Mouse (Mus musculus) embryonic fibroblast, embryonic 13.5 days (primary cell): ENCODE results near the gene Wiz. TPM values are rescaled to one million over a fixed set of nuclear protein-coding genes. Genes with fewer than 3 reads are reported as not detected.

Experiments used
- H3K27ac ChIP-seq: 2 replicates; pipeline ENCODE4 v1.5.1; 2012; ENCODE audit warnings: low read length, control low read depth, inconsistent platforms; ENCODE audit not compliant: insufficient read depth
- H3K4me1 ChIP-seq: 2 replicates; pipeline ENCODE4 v1.6.1; 2011; ENCODE audit warnings: low read length; ENCODE audit not compliant: control insufficient read depth, insufficient read depth
- H3K4me3 ChIP-seq: 2 replicates; pipeline ENCODE4 v1.5.1; 2011; ENCODE audit warnings: mild to moderate bottlenecking, control low read depth, low read length; ENCODE audit not compliant: insufficient read depth
- CTCF ChIP-seq: IDR thresholded peaks from 2 replicates; pipeline ENCODE4 v1.5.1; 2011; ENCODE audit warnings: mild to moderate bottlenecking, control low read depth, low read length, moderate library complexity, borderline replicate concordance; ENCODE audit not compliant: insufficient read depth
- POLR2A ChIP-seq: IDR thresholded peaks from 2 replicates; pipeline ENCODE4 v1.6.1; 2011; ENCODE audit warnings: low read depth, mild to moderate bottlenecking, control low read depth, low read length, moderate library complexity
- polyA plus RNA-seq: library from polyadenylated mRNA; stranded (reverse); fragments of >200 nt; gene quantifications from 2 replicates; pipeline ENCODE4 v1.2.4, GENCODE M21; 2011; ENCODE audit warnings: low read depth; ENCODE audit not compliant: missing spikeins, insufficient read length

The Wiz gene
- polyA plus RNA-seq, 1 experiment: 26.1 TPM

- no peak overlapping the region for H3K27ac ChIP-seq
- no peak for TF ChIP-seq POLR2A
Observed at GRCm38 (mm10) chr17:32353696-32354095, 35.5 kb downstream of the Wiz start.

GRCm38 (mm10) chr17:32351726-32352125 lies 37.5 kb downstream of the Wiz start:
- Histone ChIP-seq H3K27ac (no peak overlapping the region), H3K4me1 (peaks cover 1% of the 10 kb centered on the region; the same call in 1 of the 2 replicates), H3K4me3 (no peak overlapping the region)
- TF ChIP-seq POLR2A: no peak
- TF ChIP-seq CTCF: no peak

More at GRCm38 (mm10) chr17:32353696-32354095, 35.5 kb downstream of the Wiz start:
- Histone ChIP-seq H3K4me1 (no peaks in the 10 kb centered on the region; the same call in 1 of the 2 replicates), H3K4me3 (no peak overlapping the region)

- peaks cover 1% of the 10 kb centered on the region; the same call in 1 of the 2 replicates for H3K4me1 ChIP-seq
- TF ChIP-seq CTCF (no peak), POLR2A (no peak)
- no peak overlapping the region for H3K4me3 ChIP-seq
- H3K27ac ChIP-seq: no peak overlapping the region
Observed at GRCm38 (mm10) chr17:32351269-32351668, 38.0 kb downstream of the Wiz start.

- H3K4me1 ChIP-seq: peaks cover 1% of the 10 kb centered on the region; the same call in 1 of the 2 replicates
- TF ChIP-seq POLR2A (peak; percentile 97), CTCF (no peak)
- H3K27ac ChIP-seq: 0 out of 2 replicates have a peak within 1 kb of the TSS, but pooled peaks have one; percentile 1
- peak within 1 kb of the TSS; percentile 63 for H3K4me3 ChIP-seq
Observed at GRCm38 (mm10) chr17:32350382-32350983, 38.8 kb downstream of the Wiz start, which contains the start of gene Akap8l. TSS of gene Akap8l (minus strand) at chr17:32350607.

GRCm38 (mm10) chr17:32349851-32350381 lies 39.3 kb downstream of the Wiz start:
- Histone ChIP-seq H3K27ac (0 out of 2 replicates have a peak overlapping the region, but pooled peaks have one; percentile 1), H3K4me3 (peak overlapping the region; percentile 63), H3K4me1 (peaks cover 1% of the 10 kb centered on the region; the same call in 1 of the 2 replicates)
- TF ChIP-seq CTCF: no peak

GRCm38 (mm10) chr17:32349037-32349732 lies 40.1 kb downstream of the Wiz start:
- TF ChIP-seq POLR2A: no peak
- TF ChIP-seq CTCF: peak; percentile 64
- Histone ChIP-seq H3K4me3 (peak overlapping the region; percentile 63), H3K27ac (no peak overlapping the region), H3K4me1 (peaks cover 1% of the 10 kb centered on the region; the same call in 1 of the 2 replicates)

- no peak overlapping the region for H3K27ac ChIP-seq
- no peak for TF ChIP-seq POLR2A
- TF ChIP-seq CTCF: no peak
- H3K4me3 ChIP-seq: no peak overlapping the region
- peaks cover 1% of the 10 kb centered on the region; the same call in 1 of the 2 replicates for H3K4me1 ChIP-seq
Observed at GRCm38 (mm10) chr17:32348406-32348805, 40.8 kb downstream of the Wiz start.

GRCm38 (mm10) chr17:32341102-32341501 lies 48.1 kb downstream of the Wiz start:
- TF ChIP-seq CTCF (no peak), POLR2A (no peak)
- H3K4me3 ChIP-seq: no peak overlapping the region
- H3K27ac ChIP-seq: no peak overlapping the region
- H3K4me1 ChIP-seq: no peaks in the 10 kb centered on the region

GRCm38 (mm10) chr17:32340110-32340509 lies 49.1 kb downstream of the Wiz start:
- no peak overlapping the region for H3K4me3 ChIP-seq
- no peak overlapping the region for H3K27ac ChIP-seq
- no peaks in the 10 kb centered on the region for H3K4me1 ChIP-seq
- TF ChIP-seq CTCF (no peak), POLR2A (no peak)

GRCm38 (mm10) chr17:32335869-32336268 lies 53.4 kb downstream of the Wiz start:
- Histone ChIP-seq H3K4me1 (no peaks in the 10 kb centered on the region), H3K27ac (no peak overlapping the region)
- no peak for TF ChIP-seq CTCF
- no peak for TF ChIP-seq POLR2A

More at GRCm38 (mm10) chr17:32335869-32336268, 53.4 kb downstream of the Wiz start:
- H3K4me3 ChIP-seq: no peak overlapping the region
